Mouse (Mus musculus): ENCODE measurements around the gene Ipo11.
A peak's percentile ranks its signal among the peaks of the same experiment; 100 is the strongest.

Gene Ipo11

DNA sequence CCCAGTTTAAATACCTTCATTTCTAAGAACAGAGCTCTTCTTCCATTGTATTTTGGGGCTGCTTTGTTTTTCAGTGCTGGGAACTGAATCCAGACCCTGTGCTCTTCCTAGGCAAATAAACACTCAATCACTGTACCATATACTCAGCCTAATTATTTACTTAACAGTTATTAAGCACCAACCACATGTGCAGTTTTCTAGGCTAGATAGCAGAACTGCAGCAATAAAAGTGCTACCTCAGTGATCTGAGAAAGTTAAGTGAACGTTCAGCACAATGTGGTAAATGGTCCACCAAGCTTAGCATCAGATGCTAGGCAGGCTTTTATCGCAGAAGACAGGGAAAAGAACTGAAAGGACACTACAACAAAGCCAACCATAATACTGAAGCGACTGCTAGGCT lies 32.1 kb downstream of the Ipo11 start:
- DNase-seq (ENCODE audit: low read depth, low spot score) = no peak

GRCm38 (mm10) chr13:106894284-106894683 lies 42.5 kb downstream of the Ipo11 start:
- DNase-seq (ENCODE audit: low read depth, low spot score) = peak; percentile 67

DNA sequence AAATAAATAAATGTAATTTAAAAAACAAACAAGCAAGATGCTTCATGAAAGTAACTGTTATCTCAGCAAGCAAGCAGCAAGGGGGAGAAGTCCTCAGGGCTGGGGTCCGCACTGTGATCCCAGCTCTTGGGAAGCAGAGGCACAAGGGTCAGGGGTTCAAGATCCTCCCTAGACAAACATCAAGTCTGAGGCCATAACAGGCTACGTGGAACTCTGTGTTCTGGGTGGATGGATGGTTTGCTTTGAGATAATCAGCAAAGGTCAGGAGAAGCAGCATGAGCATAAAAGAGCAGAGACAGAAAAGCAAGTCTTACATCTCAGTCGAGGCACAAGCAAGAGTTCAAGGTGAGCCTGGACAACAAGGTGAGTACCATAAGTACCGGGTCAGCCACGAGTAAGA lies 43.1 kb downstream of the Ipo11 start:
- no peak for DNase-seq (ENCODE audit: low read depth, low spot score)

- no peak for DNase-seq (ENCODE audit: low read depth, low spot score)
These were observed 43.6 kb downstream of the Ipo11 start for GRCm38 (mm10) chr13:106893196-106893595.

DNA sequence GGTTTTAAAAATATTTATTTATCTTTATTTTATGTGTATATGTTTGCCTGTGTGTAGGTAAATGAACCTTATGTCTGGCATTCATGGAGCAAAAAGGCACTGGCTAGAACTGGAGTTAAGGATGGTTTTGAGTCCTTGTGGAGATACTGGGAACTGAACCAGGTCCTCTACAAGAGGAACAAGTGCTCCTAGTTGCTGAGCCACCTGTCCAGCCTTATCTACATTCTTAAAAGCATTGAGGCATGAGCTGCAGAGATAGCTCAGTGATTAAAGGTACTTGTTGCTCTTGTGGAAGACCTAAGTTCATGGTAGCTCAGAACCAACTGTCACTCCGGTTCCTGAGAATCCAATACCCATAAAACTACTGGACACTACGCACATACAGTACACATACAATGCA lies 49.4 kb downstream of the Ipo11 start:
- DNase-seq (ENCODE audit: low read depth, low spot score) = no peak

GRCm38 (mm10) chr13:106884249-106884648 lies 52.5 kb downstream of the Ipo11 start:
- no peak for DNase-seq (ENCODE audit: low read depth, low spot score)

DNA sequence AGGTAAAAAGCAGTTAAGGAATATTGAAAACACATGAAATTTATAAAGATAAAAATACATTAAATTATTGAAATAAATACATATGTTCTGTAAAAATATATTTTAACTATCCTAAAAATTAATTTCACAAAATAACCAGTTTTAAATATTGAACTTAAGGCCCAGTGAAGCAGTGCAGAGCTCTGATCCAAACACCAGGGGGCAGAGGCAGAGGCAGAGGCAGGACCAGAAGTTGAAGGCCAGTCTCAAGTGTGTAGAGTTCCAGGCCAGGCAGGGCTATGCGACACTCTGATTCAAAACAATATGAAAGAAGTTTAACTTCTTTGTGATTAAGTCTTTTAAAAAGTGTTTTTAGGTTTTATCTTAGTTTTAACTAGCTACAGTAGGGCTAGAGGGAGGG lies 60.5 kb downstream of the Ipo11 start:
- DNase-seq (ENCODE audit: low read depth, low spot score) = peak; percentile 53

GRCm38 (mm10) chr13:106865547-106865946 lies 71.2 kb downstream of the Ipo11 start:
- DNase-seq (ENCODE audit: low read depth, low spot score) = no peak

GRCm38 (mm10) chr13:106858779-106859178 lies 78.0 kb downstream of the Ipo11 start:
- DNase-seq (ENCODE audit: low read depth, low spot score) = no peak

DNA sequence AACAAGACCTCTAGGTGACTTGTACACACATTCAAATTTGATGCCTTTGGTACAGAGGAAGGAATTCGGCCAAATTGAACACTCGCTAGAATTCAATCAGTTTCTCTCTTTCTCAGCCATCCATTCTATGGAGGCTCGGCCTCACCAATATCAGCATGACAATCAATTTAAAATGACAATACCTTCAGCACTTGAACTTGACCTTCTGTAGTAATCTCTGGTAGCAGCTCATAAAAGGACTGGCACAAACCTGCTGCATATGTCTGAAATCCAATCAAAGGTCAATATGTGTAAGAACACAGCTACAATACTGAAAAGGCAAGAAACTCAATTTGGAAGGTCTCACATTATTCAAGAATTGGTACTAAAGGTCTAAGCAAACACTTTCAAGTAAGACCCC lies 80.2 kb downstream of the Ipo11 start:
- peak; percentile 86 for DNase-seq (ENCODE audit: low read depth, low spot score)

- no peak for DNase-seq (ENCODE audit: low read depth, low spot score)
These were observed 89.2 kb downstream of the Ipo11 start for GRCm38 (mm10) chr13:106847534-106847933.

GRCm38 (mm10) chr13:106844928-106845327 lies 91.8 kb downstream of the Ipo11 start:
- DNase-seq (ENCODE audit: low read depth, low spot score) = no peak

DNA sequence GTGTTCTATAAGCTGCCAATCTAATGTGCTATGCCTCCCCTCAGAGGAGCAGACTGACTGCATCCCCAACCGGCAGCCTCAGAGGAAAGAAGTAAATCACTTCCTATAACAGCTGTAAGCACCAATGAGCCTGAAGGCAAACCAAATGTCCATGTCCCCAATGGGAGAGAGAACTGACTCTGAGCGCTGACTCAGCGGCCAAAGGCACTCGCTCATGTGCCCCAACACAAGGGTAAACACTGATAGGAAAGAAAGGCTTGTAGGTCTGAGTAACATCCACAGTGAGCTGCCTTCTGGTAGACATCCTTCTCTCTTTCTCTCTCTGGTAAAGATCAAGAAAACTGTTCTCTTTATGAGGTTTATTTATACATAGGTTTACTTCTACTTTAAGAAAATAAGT lies 94.2 kb downstream of the Ipo11 start:
- no peak for DNase-seq (ENCODE audit: low read depth, low spot score)

GRCm38 (mm10) chr13:106838778-106839177 lies 98.0 kb downstream of the Ipo11 start:
- no peak for DNase-seq (ENCODE audit: low read depth, low spot score)

- no peak for DNase-seq (ENCODE audit: low read depth, low spot score)
These were observed 100.3 kb downstream of the Ipo11 start for GRCm38 (mm10) chr13:106836527-106836879.

GRCm38 (mm10) chr13:106835844-106836526 lies 100.8 kb downstream of the Ipo11 start:
- peak; percentile 21 for DNase-seq (ENCODE audit: low read depth, low spot score)

- no peak for DNase-seq (ENCODE audit: low read depth, low spot score)
These were observed 106.7 kb downstream of the Ipo11 start for GRCm38 (mm10) chr13:106830029-106830428.

DNA sequence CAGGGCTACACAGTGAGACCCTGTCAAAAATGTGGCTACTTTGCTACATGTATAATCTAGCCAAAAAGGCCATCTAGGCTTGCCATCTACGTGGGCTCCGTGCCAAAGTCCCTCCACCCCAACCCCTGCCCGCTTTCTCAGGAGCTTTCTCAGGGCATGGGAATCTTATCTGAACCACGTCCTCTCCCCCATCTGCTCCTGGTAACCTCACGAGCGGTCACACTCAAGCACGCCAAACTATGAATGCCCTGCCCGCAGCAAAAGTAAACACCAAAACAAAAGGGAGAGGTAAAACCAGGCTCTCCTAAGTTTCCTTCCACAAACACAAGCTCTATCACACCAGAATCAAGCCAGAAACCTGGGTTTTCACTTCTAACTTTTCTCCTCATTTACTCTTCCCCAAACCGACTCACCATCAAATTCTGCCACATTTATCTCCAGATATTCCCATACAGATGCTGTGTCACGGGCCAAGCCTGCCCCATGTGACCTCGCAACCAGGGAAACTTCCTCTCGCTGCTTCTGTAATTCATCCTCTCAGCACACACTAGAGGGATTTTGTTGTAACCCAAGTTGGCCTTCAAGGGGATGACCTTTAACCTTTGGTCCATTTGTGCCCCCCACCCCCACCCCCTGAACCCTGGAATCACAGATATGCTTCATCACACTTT lies 107.3 kb downstream of the Ipo11 start:
- no peak for DNase-seq (ENCODE audit: low read depth, low spot score)

- DNase-seq (ENCODE audit: low read depth, low spot score) = peak; percentile 17
These were observed 111.1 kb downstream of the Ipo11 start for GRCm38 (mm10) chr13:106825618-106826017.

GRCm38 (mm10) chr13:106823875-106824191 lies 112.9 kb downstream of the Ipo11 start:
- no peak for DNase-seq (ENCODE audit: low read depth, low spot score)

GRCm38 (mm10) chr13:106823121-106823874 lies 113.5 kb downstream of the Ipo11 start:
- DNase-seq (ENCODE audit: low read depth, low spot score) = no peak

- no peak for DNase-seq (ENCODE audit: low read depth, low spot score)
These were observed 116.6 kb downstream of the Ipo11 start for GRCm38 (mm10) chr13:106820149-106820548.

DNA sequence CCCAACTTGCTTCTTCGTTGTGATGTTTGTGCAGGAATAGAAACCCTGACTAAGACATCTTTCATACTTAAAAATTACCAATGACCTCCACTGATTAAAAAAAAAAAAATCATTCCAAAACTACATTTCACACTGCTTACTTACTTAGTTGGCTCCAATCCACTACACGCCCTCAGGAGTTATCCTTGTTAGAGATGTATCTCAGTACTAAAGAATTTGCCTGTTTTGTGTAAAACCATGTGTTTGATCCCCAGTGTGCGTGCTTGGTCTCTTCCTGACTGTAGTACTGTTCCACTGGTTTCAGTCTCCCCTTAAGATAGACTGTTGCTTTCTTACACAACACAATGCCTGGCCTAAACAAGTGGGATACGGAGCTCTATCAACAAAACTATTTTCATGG lies 117.0 kb downstream of the Ipo11 start:
- DNase-seq (ENCODE audit: low read depth, low spot score) = no peak
